Mouse (Mus musculus) heart, postnatal 25 days (tissue): ENCODE results near the gene Gm49336. TPM values are rescaled to one million over a fixed set of nuclear protein-coding genes. Genes with fewer than 3 reads are reported as not detected.

Experiments used
- DNase-seq: peaks from one replicate; pipeline ENCODE4 v3.0.0; 2022; ENCODE audit warnings: low spot score
- intact Hi-C: fragments of 180-260 bp; cut with DNase I; formaldehyde crosslinking; loops from one replicate; pipeline ENCODE4 v1.15.1; 2025
- total RNA-seq, 2 experiments: library from RNA; stranded (reverse); gene quantifications; 2 replicates each; pipeline ENCODE4 v1.2.3; 2021

The Gm49336 gene
- total RNA-seq, 2 experiments from 2014 or later, result 28.5 to 31.1 TPM

- no peak for DNase-seq
- intact Hi-C loops, result loop anchor here (1.0 kb wide), 1 partner anchor 14 kb away; the partner anchor contains the start of gene Mtmr6
These were observed 428 bp downstream of the Gm49336 start for GRCm38 (mm10) chr14:60250879-60251278.

GRCm38 (mm10) chr14:60250366-60250765, 941 bp downstream of the Gm49336 start:
- intact Hi-C loops, result no loop called here
- DNase-seq, result no peak

GRCm38 (mm10) chr14:60238551-60238950, 12.8 kb downstream of the Gm49336 start:
- intact Hi-C loops, result no loop called here
- DNase-seq, result no peak

- intact Hi-C loops, result no loop called here
- no peak for DNase-seq
These were observed 31.4 kb downstream of the Gm49336 start for GRCm38 (mm10) chr14:60219886-60220285.

- no peak for DNase-seq
- intact Hi-C loops, result no loop called here
These were observed 33.7 kb downstream of the Gm49336 start for GRCm38 (mm10) chr14:60217616-60218015.

DNA sequence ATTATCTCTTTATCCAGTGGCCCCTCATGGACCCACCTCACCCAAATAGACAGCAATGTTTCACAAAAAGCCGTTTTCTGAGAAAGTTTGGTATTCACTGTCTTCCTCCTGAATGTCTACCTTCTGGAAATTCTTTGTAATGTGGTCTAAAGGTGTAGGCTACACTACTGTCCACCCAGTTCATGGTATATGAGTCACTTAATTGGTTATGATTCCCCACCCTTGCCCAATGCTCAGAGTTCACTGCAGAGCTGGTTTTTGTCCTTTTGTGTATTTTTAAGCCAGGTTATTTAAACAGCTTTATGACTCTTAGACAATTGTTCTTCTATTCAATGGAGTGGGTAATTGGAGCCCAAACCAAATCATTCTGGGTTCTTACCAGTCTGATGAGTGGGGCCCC, 35.2 kb downstream of the Gm49336 start:
- intact Hi-C loops, result no loop called here
- DNase-seq, result no peak

DNA sequence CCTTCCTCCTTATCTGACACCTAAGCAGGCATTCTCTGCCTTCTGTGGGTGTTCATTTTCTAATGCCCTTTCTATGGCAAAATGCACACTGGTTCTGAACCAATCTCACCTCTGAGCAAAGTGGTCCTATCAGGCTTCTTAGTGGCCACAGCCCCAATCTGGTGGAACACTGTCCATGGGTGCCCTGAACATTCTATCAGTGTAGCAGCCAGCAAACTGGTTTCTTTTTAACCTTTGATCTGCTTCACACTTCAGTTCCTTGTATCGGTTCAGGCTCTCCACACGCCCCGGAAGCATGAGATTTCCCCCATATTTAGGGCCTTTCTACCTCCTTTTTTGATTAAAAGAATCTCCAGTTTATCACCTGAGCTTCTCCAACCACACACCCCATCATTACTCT, 36.3 kb downstream of the Gm49336 start:
- intact Hi-C loops, result no loop called here
- no peak for DNase-seq

GRCm38 (mm10) chr14:60214040-60214439, 37.3 kb downstream of the Gm49336 start:
- DNase-seq, result no peak
- intact Hi-C loops, result no loop called here

GRCm38 (mm10) chr14:60209166-60209565, 42.1 kb downstream of the Gm49336 start:
- no peak for DNase-seq
- intact Hi-C loops, result no loop called here

DNA sequence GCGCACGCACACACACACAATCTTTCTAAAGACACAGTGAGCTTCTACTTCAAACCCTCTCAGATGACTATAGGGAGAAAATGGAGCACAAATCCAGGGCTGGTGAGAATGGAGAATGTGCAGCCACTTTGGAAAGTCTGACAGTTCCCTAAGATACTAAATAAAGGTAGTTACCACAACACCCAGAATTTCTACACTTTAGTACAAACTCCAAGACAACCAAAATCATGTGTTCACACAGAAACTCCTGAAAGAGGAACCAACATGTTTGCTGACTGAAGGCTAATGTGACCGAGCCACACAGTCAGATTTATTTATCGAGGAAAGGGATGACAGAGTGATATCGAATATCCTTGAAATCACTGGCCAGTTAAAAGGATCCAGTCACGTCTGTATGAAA, 46.3 kb downstream of the Gm49336 start:
- intact Hi-C loops, result no loop called here
- DNase-seq, result no peak

- intact Hi-C loops, result no loop called here
- no peak for DNase-seq
These were observed 54.4 kb downstream of the Gm49336 start, which contains the start of gene Atp8a2 for GRCm38 (mm10) chr14:60196884-60197283. Atp8a2 (minus strand) TSS chr14:60197179.

GRCm38 (mm10) chr14:60195999-60196398, 55.3 kb downstream of the Gm49336 start:
- no peak for DNase-seq
- intact Hi-C loops, result no loop called here

- no peak for DNase-seq
These were observed 56.7 kb downstream of the Gm49336 start for GRCm38 (mm10) chr14:60194606-60195005.

GRCm38 (mm10) chr14:60189771-60190170, 61.5 kb downstream of the Gm49336 start:
- intact Hi-C loops, result no loop called here
- no peak for DNase-seq

More at GRCm38 (mm10) chr14:60194606-60195005, 56.7 kb downstream of the Gm49336 start:
- intact Hi-C loops, result no loop called here

DNA sequence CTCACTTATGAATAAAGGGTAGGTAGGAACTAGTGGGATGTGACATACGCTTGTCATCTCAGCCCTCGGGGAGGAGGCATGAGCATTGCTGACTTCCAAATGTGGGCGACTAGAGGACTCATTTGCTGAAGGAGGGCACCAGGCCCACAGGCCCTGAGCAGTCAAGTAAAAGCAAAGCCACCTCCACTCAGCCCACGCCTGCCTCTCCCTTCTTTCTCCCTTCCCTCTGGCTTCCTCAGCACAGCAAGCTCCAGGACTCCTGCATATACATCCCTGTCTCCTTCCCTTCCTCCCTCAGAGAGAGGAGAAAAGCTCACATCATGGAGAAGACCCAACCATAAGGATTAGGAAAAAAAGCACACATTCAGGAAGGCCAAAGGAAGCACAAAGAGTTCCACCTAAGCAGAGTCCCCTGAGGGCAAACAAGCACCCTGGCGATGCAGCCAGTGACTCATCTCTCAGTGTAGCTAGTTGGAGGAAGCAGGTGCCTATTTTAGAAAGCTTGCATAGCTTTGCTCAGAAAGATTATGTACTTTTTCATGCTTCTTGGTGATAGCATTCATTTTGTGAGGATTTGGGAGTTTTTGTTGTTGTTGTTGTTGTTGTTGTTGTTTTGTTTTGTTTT, 63.0 kb downstream of the Gm49336 start:
- DNase-seq, result no peak
- intact Hi-C loops, result no loop called here

DNA sequence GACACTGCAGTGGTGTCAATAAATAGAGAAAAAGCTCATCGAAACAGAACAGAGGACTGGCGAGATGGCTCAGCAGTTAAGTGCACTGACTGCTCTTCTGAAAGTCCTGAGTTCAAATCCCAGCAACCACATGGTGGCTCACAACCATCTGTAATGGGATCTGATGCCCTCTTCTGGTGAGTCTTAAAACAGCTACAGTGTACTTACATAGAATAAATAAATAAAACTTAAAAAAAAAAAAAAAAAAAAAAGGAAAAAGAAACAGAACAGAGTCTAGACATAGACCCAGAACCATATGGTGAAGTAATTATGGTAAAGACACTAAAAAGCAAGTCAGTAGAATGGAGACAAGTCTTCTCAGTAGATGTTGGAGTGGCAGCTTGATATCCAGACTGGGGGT, 70.0 kb downstream of the Gm49336 start:
- DNase-seq, result no peak
- intact Hi-C loops, result no loop called here

DNA sequence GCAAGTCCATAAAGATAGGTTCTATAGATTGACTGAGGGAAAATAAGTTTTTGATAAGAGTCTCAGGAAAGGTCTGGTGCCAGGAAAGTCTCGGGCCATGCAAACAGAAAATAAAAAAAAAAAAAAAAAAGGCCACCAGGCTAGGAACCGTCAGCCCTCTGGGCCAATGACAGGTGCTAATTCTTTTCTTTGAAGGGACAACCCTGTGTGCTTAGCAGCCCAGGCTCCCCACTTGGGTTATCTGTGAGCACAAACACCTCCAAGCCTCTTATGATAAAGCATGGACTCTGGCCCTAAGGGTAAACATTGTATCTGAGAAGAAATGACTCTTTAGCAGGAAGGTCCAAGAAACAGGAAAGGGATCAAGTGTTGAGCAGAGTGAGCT, 72.7 kb downstream of the Gm49336 start:
- intact Hi-C loops, result no loop called here
- no peak for DNase-seq

GRCm38 (mm10) chr14:60177614-60178570, 73.4 kb downstream of the Gm49336 start:
- DNase-seq, result no peak
- intact Hi-C loops, result no loop called here

DNA sequence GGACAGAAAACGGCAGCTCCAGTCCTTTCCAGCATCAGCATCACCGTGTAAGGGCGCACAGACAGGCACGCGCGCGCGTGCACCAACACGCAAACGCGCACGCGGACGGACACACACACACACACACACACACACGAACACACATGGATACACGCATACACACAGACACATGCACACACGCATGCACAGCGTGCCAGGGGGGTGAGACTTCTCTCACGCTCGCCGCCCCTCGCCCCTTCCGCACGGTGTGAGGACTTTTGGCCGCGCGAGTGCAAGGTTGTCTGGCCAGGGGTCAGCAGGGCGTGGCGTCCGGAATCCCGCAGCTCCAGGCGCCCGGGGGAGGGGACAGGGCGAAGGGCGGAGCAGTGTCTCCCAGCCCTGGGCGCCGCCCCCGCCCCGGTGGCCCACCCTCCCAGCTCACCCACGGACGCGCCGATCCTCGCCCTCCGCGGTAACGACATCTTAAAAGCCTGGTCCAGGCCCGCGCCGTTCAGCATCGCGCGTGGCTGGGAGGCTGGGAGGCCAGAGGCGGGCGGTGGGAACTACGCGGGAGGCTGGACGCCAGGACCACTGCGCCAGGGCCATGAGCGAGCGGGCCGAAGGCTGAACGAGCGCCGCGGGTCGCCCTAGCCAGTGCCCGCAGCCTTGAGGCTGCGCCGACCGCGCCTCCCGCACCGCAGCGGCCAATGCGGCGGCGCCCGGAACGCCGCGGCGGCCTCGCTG, 74.3 kb downstream of the Gm49336 start:
- DNase-seq, result no peak
- intact Hi-C loops, result no loop called here

DNA sequence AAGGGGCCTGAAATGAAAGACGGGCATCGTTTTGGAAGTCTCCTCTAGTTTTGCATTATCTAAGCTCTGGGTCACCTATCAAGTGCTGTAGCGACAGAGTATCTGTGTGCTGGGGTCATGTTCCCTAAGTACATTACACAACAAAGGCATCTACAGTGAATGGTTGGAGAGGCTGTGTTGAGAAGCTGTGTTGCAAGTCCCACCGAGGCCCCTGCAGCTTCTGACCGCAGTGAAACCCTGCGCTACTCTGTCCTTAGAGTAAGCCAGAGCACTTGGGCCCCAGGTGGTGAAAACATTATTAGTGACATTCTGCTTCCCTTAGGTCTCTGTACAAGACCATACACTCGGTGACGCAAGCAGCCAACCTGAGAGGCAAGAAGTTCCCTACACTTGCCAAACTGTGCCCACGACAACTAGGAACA, 74.8 kb downstream of the Gm49336 start:
- intact Hi-C loops, result no loop called here
- no peak for DNase-seq
